Mouse (Mus musculus) olfactory bulb, adult 2 months (tissue): ENCODE data around the gene Arhgap40.

Experiments used
- CTCF ChIP-seq: fragments of 200-500 bp; IDR thresholded peaks from 2 replicates; pipeline ENCODE4 v1.5.1; 2012; ENCODE audit warnings: low read depth, mild to moderate bottlenecking, low read length, moderate library complexity; ENCODE audit not compliant: insufficient read depth
- POLR2A ChIP-seq: fragments of 200-500 bp; IDR thresholded peaks from 2 replicates; pipeline ENCODE4 v1.6.1; 2012; ENCODE audit warnings: mild to moderate bottlenecking, low read depth, low read length, moderate library complexity; ENCODE audit not compliant: insufficient read depth

DNA sequence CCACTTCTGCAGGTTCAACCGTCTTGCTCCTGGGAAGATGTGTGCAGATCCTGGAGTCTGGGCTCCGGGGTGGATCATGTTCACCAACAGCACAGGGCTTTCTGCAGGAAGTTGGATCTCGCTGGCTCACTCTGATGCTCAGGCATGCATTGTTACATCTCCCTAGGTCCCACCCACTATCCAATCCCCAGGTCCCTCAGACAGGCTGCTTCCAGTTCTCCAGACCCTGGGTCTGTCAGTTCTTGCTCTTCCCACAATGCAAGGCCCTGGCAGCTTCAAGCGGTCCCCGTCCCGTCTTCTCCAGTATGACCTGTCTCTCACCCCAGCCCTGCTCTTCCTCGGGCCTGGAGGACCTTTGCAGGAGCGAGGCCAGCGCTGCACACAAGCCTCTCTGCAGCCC is 48.2 kb downstream of the Arhgap40 start:
- no peak for TF ChIP-seq CTCF
- no peak for TF ChIP-seq POLR2A
